Mouse (Mus musculus): ENCODE data around the gene Gm3880. TPM values are rescaled to one million over a fixed set of nuclear protein-coding genes. Genes with fewer than 3 reads are reported as not detected.

Gm3880 gene
- polyA plus RNA-seq, 1 experiment from 2014 or later = not detected

DNA sequence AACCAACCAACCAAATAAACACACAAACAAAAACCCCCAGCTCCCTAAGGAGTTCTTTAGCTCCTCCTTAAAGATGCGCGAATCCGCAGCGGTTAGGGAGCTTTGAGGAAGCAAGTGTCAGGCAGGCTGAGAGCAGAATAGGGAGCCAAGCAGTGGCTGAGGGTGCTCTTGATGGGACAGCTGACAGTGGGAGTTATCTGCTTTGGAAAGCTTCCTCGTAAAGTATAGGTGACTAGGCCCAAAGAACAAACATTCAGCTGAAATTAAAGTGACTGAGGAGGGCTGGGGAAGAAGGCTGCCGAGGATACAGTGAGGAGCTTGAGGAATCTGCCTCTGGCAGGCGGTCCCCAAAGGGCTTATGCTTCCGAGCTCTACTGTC, 42.2 kb downstream of the Gm3880 start:
- no peaks in the 10 kb centered on the region for H3K36me3 ChIP-seq (ENCODE audit: insufficient read depth, low read length)
- ATAC-seq (ENCODE audit: low FRiP score, low TSS enrichment) = peak; percentile 65; the same call in 1 of the 2 replicates

DNA sequence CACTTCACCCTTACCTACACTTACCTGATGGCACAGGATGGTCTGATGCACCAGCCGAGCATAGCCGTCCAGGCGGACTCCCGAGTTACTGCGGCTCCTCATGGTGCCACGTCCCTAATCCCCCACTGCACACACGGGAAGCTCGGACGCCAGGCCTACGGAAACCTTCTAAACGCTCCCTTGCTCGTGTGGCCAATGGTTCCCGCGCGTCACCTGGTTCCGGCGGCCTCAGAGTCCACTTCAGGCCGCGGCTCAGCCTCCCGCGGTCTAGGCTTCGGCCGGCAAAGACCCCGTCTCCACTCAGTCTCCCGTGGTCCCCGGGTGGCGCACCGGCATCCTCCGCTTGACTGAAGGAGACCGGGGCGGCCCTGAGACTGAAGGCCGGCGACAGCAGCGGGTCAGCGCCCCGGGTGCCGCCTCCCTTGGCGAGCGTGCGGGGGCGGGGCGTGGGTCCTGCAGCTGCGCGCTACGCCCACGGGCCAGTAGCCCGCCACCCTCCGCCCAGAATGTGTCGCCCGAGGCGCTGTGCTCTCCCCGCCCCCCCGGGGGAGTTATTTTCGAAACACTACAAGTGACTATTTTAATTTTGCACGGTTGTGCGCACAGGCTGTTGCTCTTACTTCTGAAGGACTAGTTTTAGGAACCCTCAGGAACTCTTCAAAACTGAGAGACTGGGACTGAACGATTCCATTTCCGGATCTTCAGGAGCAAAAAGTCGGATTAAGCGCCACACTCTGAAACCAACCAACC, 42.8 kb downstream of the Gm3880 start, which contains the start of gene Phka1:
Gene Phka1, minus strand, starts transcription at position 424 of the 750 bp plus-strand sequence.
- peak within 1 kb of the TSS; percentile 62 for H3K4me3 ChIP-seq (ENCODE audit: low read length)
- H3K9ac ChIP-seq (replicated peaks; ENCODE audit: low read length) = peak within 1 kb of the TSS; percentile 68
- 0 out of 2 replicates have a peak within 1 kb of the TSS, but pooled peaks have one; percentile 10 for H3K27ac ChIP-seq (ENCODE audit: low read length)
- peak within 1 kb of the TSS; percentile 61 for H3K4me2 ChIP-seq (replicated peaks; ENCODE audit: low read depth, low read length)
- H3K4me1 ChIP-seq (ENCODE audit: insufficient read depth, low read length) = no peaks in the 10 kb centered on the region
- peak; percentile 92 for ATAC-seq (ENCODE audit: low FRiP score, low TSS enrichment)
- WGBS = 15% methylated on average over 53 of the region's 60 CpGs
- H3K9me3 ChIP-seq (ENCODE audit: low read length) = no peaks in the 10 kb centered on the region
- H3K27me3 ChIP-seq (ENCODE audit: insufficient read depth, low read length) = peaks cover 20% of the 10 kb centered on the region
- no peaks in the 10 kb centered on the region for H3K36me3 ChIP-seq (ENCODE audit: insufficient read depth, low read length)

More for the DNA sequence above, 42.2 kb downstream of the Gm3880 start:
- Histone ChIP-seq H3K27ac (ENCODE audit: low read length) (0 out of 2 replicates have a peak overlapping the region, but pooled peaks have one; percentile 10), H3K9ac (replicated peaks; ENCODE audit: low read length) (peak overlapping the region; percentile 68), H3K4me3 (ENCODE audit: low read length) (peak overlapping the region; percentile 62), H3K4me1 (ENCODE audit: insufficient read depth, low read length) (no peaks in the 10 kb centered on the region), H3K4me2 (replicated peaks; ENCODE audit: low read depth, low read length) (peak overlapping the region; percentile 61), H3K9me3 (ENCODE audit: low read length) (no peaks in the 10 kb centered on the region), H3K27me3 (ENCODE audit: insufficient read depth, low read length) (peaks cover 20% of the 10 kb centered on the region)
- WGBS = 19% methylated on average over 8 of the region's 8 CpGs

Other genes with a start within 250 kb of the Gm3880 start
- gene Hdac8, start 181.6 kb downstream of the Gm3880 start, polyA plus RNA-seq (2015; fragmentation: Nextera tagmentation; extraction: Ambion mirVana) = 10.7 TPM in 2 replicates
- gene Phka1, start 42.7 kb downstream of the Gm3880 start, polyA plus RNA-seq (2015; fragmentation: Nextera tagmentation; extraction: Ambion mirVana) = 7.6 and 9.6 TPM in 2 replicates
- not detected in 2 replicates for gene Gm9112, start 20.7 kb upstream of the Gm3880 start, polyA plus RNA-seq (2015; fragmentation: Nextera tagmentation; extraction: Ambion mirVana)
- gene Dmrtc1b, start 20.9 kb upstream of the Gm3880 start, polyA plus RNA-seq (2015; fragmentation: Nextera tagmentation; extraction: Ambion mirVana) = not detected in 2 replicates
- gene Dmrtc1c1, start 116.0 kb upstream of the Gm3880 start, polyA plus RNA-seq (2015; fragmentation: Nextera tagmentation; extraction: Ambion mirVana) = not detected in 2 replicates
- not detected in 2 replicates for gene Dmrtc1c2, start 167.6 kb upstream of the Gm3880 start, polyA plus RNA-seq (2015; fragmentation: Nextera tagmentation; extraction: Ambion mirVana)
- gene 1700031F05Rik, start 181.0 kb upstream of the Gm3880 start, polyA plus RNA-seq (2015; fragmentation: Nextera tagmentation; extraction: Ambion mirVana) = not detected in 2 replicates
- gene Dmrtc1a, start 221.7 kb upstream of the Gm3880 start, polyA plus RNA-seq (2015; fragmentation: Nextera tagmentation; extraction: Ambion mirVana) = 1.3 and 1.5 TPM in 2 replicates
- not detected in 2 replicates for gene 1700011M02Rik, start 221.9 kb upstream of the Gm3880 start, polyA plus RNA-seq (2015; fragmentation: Nextera tagmentation; extraction: Ambion mirVana)
- gene 1700018G05Rik, start 241.4 kb upstream of the Gm3880 start, polyA plus RNA-seq (2015; fragmentation: Nextera tagmentation; extraction: Ambion mirVana) = not detected in 2 replicates